9 mouse cellular contexts compared by ENCODE assay signal in genomic region chr12:5186645-5187044, GRCm38 (mm10).
A peak's percentile ranks its signal among the peaks of the same experiment; 100 is the strongest.
DNase-seq lines count a peak whose midpoint lies in the region; ATAC-seq lines count a peak whose summit lies in the region.
"Had no signal": no experiment of that assay in that cellular context is flagged by ENCODE, and none has a peak within 500 bp of the region (broad histone marks: within the 10 kb centered on the region; RNA-seq: fewer than 3 reads in every experiment).

No protein-coding gene starts in this region.

- peak; percentile 40 for DNase-seq in adrenal gland, postnatal 10 days
- no peak for DNase-seq in adrenal gland, postnatal 36 days
- DNase-seq in kidney, adult 11 months, result peak; percentile 37
- no peak for DNase-seq in kidney, adult 8-10 months
- DNase-seq in NIH3T3 (ENCODE audit: low read depth), result peak; percentile 48
- DNase-seq in kidney, adult 9 months, result peak; percentile 27
- no peak for DNase-seq in adipocyte (ENCODE audit: low spot score)

- no peak for ATAC-seq in activated CD4-positive, CD25-positive, alpha-beta regulatory T cell, adult 4 months
- ATAC-seq: forebrain, embryonic 15.5 days had no signal

Comparison
In these comparisons a context has a peak if more than half of its experiments do, and no peak if none do; other contexts are left out.
1. DNase-seq: peak in adrenal gland, postnatal 10 days (single experiment), kidney, adult 11 months (single experiment), NIH3T3 (single experiment) and kidney, adult 9 months (single experiment); none in adrenal gland, postnatal 36 days (0 of 2), kidney, adult 8-10 months (0 of 2) and adipocyte (single experiment).